Mouse (Mus musculus) intestine, embryonic 15.5 days (tissue): ENCODE data around the gene Mfn1. TPM values are rescaled to one million over a fixed set of nuclear protein-coding genes. Genes with fewer than 3 reads are reported as not detected.

Experiments
- ATAC-seq: fragments of 200-750 bp; cut with Nextera tagmentation; 2 replicates; pipeline ENCODE4 v1.8.0; 2017; ENCODE audit warnings: moderate TSS enrichment, moderate library complexity
- H3K27ac ChIP-seq: fragments of 300-500 bp; sonication (generic); 2 replicates; pipeline ENCODE4 v1.5.1; 2015; ENCODE audit warnings: mild to moderate bottlenecking, inconsistent platforms
- H3K27me3 ChIP-seq: fragments of 300-500 bp; sonication (generic); replicated peaks from 2 replicates; pipeline ENCODE4 v1.6.1; 2015; ENCODE audit warnings: inconsistent platforms
- H3K36me3 ChIP-seq: fragments of 300-500 bp; sonication (generic); 2 replicates; pipeline ENCODE4 v1.6.1; 2015; ENCODE audit warnings: inconsistent platforms
- H3K4me1 ChIP-seq: fragments of 300-500 bp; sonication (generic); replicated peaks from 2 replicates; pipeline ENCODE4 v1.6.1; 2015; ENCODE audit warnings: inconsistent platforms
- H3K4me2 ChIP-seq: fragments of 300-500 bp; sonication (generic); replicated peaks from 2 replicates; pipeline ENCODE4 v1.6.1; 2015; ENCODE audit warnings: mild to moderate bottlenecking, inconsistent platforms
- H3K4me3 ChIP-seq: fragments of 300-500 bp; sonication (generic); replicated peaks from 2 replicates; pipeline ENCODE4 v1.5.1; 2015; ENCODE audit warnings: inconsistent platforms
- H3K9ac ChIP-seq: fragments of 300-500 bp; sonication (generic); 2 replicates; pipeline ENCODE4 v1.6.1; 2015; ENCODE audit warnings: inconsistent platforms
- H3K9me3 ChIP-seq: fragments of 300-500 bp; sonication (generic); 2 replicates; pipeline ENCODE4 v1.6.1; 2016; ENCODE audit warnings: inconsistent platforms
- WGBS: fragments of 180-500 bp; shearing (Covaris S2); methylation state at CpG from one replicate; pipeline ENCODE4 v1.1.7; 2015; 5-methylcytosine and 5-hydroxymethylcytosine counted together
- polyA plus RNA-seq: library from polyadenylated mRNA; unstranded; fragments of >200 nt; fragmentation: Nextera tagmentation; extraction: Ambion mirVana; gene quantifications from 2 replicates; pipeline ENCODE4 v1.2.1, GENCODE M21; 2015

Mfn1 gene
- polyA plus RNA-seq, 1 experiment from 2014 or later = 29.7 TPM

DNA sequence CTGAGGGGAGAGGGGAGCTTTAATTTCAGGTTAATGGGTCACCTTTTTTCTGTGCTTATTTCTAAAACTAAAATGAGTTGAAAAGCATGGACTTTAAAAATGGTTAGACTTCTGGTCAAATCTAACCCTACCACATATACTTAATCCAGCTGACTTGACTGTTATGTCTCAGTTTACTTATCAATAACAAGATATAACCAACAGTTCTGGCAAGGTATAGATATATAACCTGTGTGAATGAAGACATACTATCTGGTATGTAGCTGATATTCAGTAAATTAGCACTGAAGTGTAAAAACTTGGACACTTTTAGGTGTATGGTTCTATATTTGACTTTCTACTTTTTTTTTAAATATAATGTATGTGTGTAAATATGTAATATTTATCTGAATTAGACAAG is 15.7 kb upstream of the Mfn1 start:
- H3K4me1 ChIP-seq = 0 out of 2 replicates have a peak, but pooled peaks cover 3% of the 10 kb centered on the region
- no peak overlapping the region for H3K9ac ChIP-seq
- H3K36me3 ChIP-seq = peaks cover 13% of the 10 kb centered on the region; the same call in 1 of the 2 replicates
- H3K27me3 ChIP-seq = no peaks in the 10 kb centered on the region
- no peak overlapping the region for H3K4me3 ChIP-seq
- no peak for ATAC-seq
- no peak overlapping the region for H3K4me2 ChIP-seq
- no peak overlapping the region for H3K27ac ChIP-seq
- H3K9me3 ChIP-seq = no peaks in the 10 kb centered on the region

DNA sequence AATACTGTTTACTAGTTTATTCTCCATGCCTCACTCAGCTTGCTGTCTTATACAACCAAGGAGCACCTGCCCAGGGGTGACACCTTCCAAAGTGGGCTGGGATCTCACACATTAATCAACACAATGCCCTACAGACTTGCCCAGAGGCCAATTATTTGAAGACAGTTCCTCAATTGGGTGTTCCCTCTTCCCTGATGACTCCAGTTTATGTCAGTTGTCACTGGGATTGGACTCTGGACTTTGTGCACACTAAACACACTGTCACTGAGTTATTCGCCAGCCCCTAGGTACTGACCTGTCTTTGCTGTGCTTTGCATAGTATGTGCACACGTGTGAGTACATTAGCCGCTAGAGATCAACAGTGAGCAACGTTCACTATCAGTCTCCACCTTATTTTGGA is 2.1 kb upstream of the Mfn1 start:
- Histone ChIP-seq H3K27me3 (no peaks in the 10 kb centered on the region), H3K4me1 (0 out of 2 replicates have a peak, but pooled peaks cover 3% of the 10 kb centered on the region), H3K4me3 (no peak overlapping the region), H3K9me3 (no peaks in the 10 kb centered on the region), H3K4me2 (no peak overlapping the region), H3K9ac (no peak overlapping the region), H3K36me3 (no peaks in the 10 kb centered on the region), H3K27ac (no peak overlapping the region)
- WGBS = 82% methylated on average over 4 of the region's 4 CpGs
- no peak for ATAC-seq

DNA sequence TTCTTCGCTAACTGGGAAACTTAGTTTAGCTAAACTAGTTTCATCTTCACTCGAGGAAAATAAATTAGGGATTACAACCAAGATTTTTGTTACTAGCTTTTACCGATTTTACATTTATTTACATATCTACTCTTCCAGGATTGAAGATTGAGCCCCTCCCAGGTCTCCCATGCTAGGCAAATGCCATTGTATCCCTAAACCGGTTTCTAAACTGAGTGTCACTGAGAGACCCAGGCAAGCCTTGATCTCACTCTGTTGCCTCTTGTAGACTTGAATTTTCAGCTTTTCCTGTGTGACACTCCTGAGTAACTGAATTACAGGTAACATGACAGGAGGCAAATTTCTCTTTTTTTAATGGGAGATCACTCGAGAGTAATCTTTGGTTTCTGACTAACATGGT is 776 bp downstream of the Mfn1 start:
- ATAC-seq = no peak
- peak overlapping the region; percentile 94 for H3K4me3 ChIP-seq
- H3K4me1 ChIP-seq = 0 out of 2 replicates have a peak, but pooled peaks cover 3% of the 10 kb centered on the region
- peak overlapping the region; percentile 86 for H3K9ac ChIP-seq
- H3K9me3 ChIP-seq = no peaks in the 10 kb centered on the region
- no peaks in the 10 kb centered on the region; the same call in 1 of the 2 replicates for H3K36me3 ChIP-seq
- WGBS = 12% methylated on average over 5 of the region's 5 CpGs
- H3K27ac ChIP-seq = peak overlapping the region; percentile 79; the same call in 1 of the 2 replicates
- no peaks in the 10 kb centered on the region for H3K27me3 ChIP-seq
- H3K4me2 ChIP-seq = peak overlapping the region; percentile 62

DNA sequence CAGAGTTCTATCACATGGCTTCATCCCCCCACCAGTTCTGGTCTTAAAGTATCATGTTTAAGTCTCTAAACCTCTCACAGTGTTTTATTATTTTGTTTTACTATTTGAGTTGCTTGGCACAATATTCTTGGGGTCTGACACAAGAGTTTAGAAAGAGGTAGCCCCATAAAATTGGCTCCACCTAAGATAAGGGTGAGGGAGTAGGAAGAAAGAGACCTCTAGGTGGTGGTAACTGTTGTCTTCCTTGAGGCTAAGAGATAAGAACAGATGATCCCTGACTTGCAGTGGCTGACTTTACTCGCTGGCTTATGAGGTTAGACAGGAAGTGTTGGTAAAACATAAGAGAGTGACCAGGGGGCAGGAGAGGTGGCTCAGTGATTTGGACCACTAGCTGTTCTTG is 6.4 kb downstream of the Mfn1 start:
- H3K27ac ChIP-seq = no peak overlapping the region
- H3K4me2 ChIP-seq = no peak overlapping the region
- no peak overlapping the region for H3K9ac ChIP-seq
- no peak overlapping the region for H3K4me3 ChIP-seq
- 50% methylated on average over 1 of the region's 1 CpGs for WGBS
- ATAC-seq = no peak
- H3K36me3 ChIP-seq = no peaks in the 10 kb centered on the region; the same call in 1 of the 2 replicates
- H3K4me1 ChIP-seq = 0 out of 2 replicates have a peak, but pooled peaks cover 3% of the 10 kb centered on the region
- H3K27me3 ChIP-seq = no peaks in the 10 kb centered on the region
- H3K9me3 ChIP-seq = no peaks in the 10 kb centered on the region

DNA sequence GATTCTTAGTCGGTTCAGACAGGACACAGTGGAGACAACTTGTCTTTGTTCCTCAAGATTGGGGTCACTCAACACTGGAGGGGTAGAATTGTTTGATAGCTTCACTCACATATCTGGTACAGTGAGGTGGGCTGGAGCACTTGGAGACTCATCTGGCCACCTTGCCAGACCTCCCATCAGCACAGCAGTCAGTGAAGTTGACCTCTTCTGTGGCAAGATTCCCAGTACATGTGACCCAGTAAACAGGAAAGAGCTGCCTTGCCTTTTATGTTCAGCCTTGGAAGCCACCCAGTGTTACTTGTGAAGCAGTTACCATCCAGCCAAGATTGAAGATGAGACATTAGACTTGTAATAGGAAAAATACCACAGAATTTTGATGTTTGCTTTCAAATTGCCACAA is 8.3 kb downstream of the Mfn1 start:
- ATAC-seq = no peak
- Histone ChIP-seq H3K4me2 (no peak overlapping the region), H3K9ac (no peak overlapping the region), H3K4me3 (no peak overlapping the region), H3K4me1 (no peaks in the 10 kb centered on the region), H3K27ac (no peak overlapping the region), H3K36me3 (no peaks in the 10 kb centered on the region; the same call in 1 of the 2 replicates), H3K9me3 (no peaks in the 10 kb centered on the region), H3K27me3 (no peaks in the 10 kb centered on the region)
- WGBS = 65% methylated on average over 1 of the region's 1 CpGs

DNA sequence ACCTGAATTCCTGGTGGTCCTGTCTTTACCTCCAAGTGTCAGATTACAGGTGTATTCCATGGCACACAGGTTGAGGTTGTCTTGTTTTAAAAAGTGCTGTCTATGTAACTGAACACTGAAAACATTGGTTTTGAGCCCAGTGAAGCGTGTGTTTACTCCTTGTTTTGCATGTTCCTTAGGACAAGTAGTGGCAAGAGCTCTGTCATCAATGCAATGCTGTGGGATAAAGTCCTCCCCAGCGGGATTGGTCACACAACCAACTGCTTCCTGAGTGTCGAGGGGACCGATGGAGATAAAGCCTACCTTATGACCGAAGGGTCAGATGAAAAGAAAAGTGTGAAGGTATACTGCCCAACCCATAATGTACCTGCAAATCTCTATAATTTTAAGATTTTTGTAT is 8.8 kb downstream of the Mfn1 start:
- 92% methylated on average over 5 of the region's 5 CpGs for WGBS
- Histone ChIP-seq H3K36me3 (no peaks in the 10 kb centered on the region; the same call in 1 of the 2 replicates), H3K9ac (no peak overlapping the region), H3K4me3 (no peak overlapping the region), H3K27ac (no peak overlapping the region), H3K4me1 (no peaks in the 10 kb centered on the region), H3K4me2 (no peak overlapping the region), H3K9me3 (no peaks in the 10 kb centered on the region), H3K27me3 (no peaks in the 10 kb centered on the region)
- no peak for ATAC-seq

DNA sequence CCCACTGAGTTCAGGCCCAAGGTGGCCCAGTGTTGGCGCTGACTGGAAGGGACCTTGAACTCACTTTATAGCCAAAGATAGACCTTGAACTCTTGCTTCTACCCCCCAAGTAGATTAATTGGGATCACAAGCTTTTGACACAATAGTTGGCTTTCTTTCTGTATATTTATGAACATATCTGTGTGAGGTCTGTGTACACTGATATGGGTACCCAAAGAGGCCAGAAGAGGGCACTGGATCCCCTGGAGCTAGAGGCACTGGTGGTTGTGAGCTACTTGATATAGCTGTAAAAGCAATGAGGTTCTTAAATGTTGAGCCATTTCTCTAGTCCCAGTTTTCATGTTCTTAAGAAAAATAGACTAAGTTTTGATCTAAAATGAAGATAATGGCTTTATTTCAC is 23.8 kb downstream of the Mfn1 start:
- ATAC-seq = no peak
- Histone ChIP-seq H3K4me2 (no peak overlapping the region), H3K9ac (no peak overlapping the region), H3K9me3 (no peaks in the 10 kb centered on the region), H3K27me3 (no peaks in the 10 kb centered on the region), H3K4me1 (no peaks in the 10 kb centered on the region), H3K36me3 (peaks cover 12% of the 10 kb centered on the region), H3K27ac (no peak overlapping the region), H3K4me3 (no peak overlapping the region)
- WGBS = 90% methylated on average over 1 of the region's 1 CpGs

DNA sequence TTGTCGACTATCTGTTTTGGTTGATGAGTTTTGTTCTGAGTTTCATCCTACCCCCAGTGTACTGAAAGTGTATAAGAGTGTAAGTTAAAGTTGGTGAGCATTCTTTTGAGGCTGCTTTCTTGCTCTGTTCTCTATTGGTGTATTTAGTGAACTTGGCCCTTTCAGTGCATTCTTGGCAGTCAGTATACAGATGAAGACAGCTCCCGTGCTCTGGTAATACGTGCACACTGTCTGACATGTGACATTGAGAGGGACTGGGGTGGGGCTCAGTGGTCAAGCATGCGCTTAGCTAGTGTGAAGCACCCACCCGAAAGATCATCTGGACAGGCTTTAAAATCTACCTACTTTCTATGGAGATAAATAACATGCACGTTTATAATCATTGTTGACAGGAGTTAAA is 34.1 kb downstream of the Mfn1 start:
- Histone ChIP-seq H3K9me3 (no peaks in the 10 kb centered on the region), H3K4me1 (no peaks in the 10 kb centered on the region), H3K4me3 (no peak overlapping the region), H3K9ac (no peak overlapping the region), H3K27ac (no peak overlapping the region), H3K4me2 (no peak overlapping the region), H3K27me3 (no peaks in the 10 kb centered on the region), H3K36me3 (peaks cover 10% of the 10 kb centered on the region)
- WGBS = 90% methylated on average over 6 of the region's 6 CpGs
- ATAC-seq = no peak

DNA sequence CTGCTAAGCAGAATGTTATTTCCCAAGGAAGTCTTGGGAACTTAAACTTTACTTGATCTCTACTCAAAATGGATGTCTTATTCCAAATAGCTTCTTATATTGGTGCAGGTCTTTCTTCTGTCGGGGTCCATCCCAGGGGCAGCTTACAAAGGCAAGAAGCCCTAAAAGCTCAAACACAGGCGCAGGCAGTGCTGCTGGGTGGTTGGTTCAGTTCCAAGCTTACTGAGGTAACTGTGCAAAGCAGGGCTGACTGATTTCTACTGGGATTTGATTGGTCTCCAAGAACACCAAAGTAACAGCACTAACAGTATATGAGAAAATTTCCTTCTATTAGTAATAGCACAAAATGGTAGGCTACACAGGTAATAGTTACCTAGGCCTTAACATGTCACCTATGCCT is 43.8 kb downstream of the Mfn1 start:
- Histone ChIP-seq H3K36me3 (peaks cover 18% of the 10 kb centered on the region; the same call in 1 of the 2 replicates), H3K9me3 (no peaks in the 10 kb centered on the region), H3K27me3 (no peaks in the 10 kb centered on the region), H3K4me2 (no peak overlapping the region), H3K4me1 (no peaks in the 10 kb centered on the region), H3K9ac (no peak overlapping the region), H3K27ac (no peak overlapping the region), H3K4me3 (no peak overlapping the region)
- WGBS = 94% methylated on average over 2 of the region's 2 CpGs
- ATAC-seq = no peak

DNA sequence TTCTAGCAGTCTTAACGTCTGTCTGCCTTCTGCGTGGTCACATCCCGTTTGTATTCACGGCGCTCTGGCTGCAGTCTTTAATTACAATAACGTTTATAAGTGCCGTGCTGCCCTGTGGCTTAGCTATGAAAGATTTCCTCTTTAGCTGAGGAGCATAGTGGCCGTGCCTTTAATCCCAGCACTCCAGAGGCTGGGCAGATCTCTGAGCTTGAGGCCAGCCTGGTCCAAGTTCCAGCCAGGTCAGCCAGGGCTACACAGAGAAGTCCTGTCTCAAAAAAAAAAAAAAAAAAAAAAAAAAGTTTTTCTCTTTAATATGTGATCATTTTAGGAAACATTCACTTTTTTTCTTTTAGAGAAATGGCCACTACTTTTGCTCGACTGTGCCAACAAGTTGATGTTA is 44.6 kb downstream of the Mfn1 start:
- H3K27ac ChIP-seq = no peak overlapping the region
- H3K9me3 ChIP-seq = no peaks in the 10 kb centered on the region
- no peak overlapping the region for H3K9ac ChIP-seq
- 0 out of 2 replicates have a peak, but pooled peaks cover 13% of the 10 kb centered on the region for H3K36me3 ChIP-seq
- WGBS = 52% methylated on average over 9 of the region's 9 CpGs
- H3K4me1 ChIP-seq = no peaks in the 10 kb centered on the region
- H3K4me3 ChIP-seq = no peak overlapping the region
- no peak for ATAC-seq
- H3K4me2 ChIP-seq = no peak overlapping the region
- no peaks in the 10 kb centered on the region for H3K27me3 ChIP-seq

DNA sequence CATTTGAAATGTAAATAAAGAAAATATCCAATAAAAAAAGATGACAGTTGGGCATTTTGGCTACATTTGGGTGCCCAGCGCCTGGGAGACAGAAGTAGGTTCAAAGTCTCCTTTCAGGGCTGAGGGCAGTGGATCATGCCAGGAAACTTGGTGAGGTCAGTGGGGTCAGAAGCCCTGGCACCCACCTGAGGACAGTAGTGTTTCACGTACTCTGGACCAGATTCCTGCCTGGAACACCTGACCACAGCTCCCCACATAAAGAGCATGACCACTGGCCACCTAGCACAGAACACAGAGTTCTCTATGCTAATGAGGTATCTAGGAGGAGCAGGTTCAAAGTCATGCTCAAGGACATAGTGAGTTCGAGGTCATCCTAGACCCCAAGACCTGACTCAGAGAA is 45.9 kb downstream of the Mfn1 start:
- WGBS = 92% methylated on average over 3 of the region's 3 CpGs
- 0 out of 2 replicates have a peak, but pooled peaks cover 9% of the 10 kb centered on the region for H3K36me3 ChIP-seq

DNA sequence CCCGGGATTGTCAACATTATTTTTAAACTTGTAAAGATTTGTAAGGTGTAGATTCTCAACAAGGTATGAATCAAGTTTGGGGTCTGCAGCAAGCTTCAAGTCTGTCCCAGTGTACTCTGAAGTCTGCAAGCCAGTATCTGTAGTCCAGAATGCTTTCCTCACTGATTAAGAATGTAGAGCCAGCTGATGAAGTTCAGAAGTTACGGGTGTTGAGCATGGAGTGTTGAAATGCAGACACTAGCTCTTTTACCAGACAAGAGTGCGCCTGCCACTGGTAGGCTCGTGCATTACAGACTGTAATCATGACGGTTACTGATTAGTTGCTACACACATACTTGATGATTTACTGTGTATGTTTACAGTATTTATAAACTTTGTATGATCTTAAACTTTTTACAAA is 49.5 kb downstream of the Mfn1 start:
- Histone ChIP-seq H3K4me2 (no peak overlapping the region), H3K27ac (no peak overlapping the region), H3K36me3 (0 out of 2 replicates have a peak, but pooled peaks cover 5% of the 10 kb centered on the region), H3K4me1 (no peaks in the 10 kb centered on the region), H3K9ac (no peak overlapping the region), H3K4me3 (no peak overlapping the region), H3K27me3 (no peaks in the 10 kb centered on the region), H3K9me3 (no peaks in the 10 kb centered on the region)
- WGBS = 83% methylated on average over 5 of the region's 5 CpGs
- no peak for ATAC-seq

More for the DNA sequence above, 45.9 kb downstream of the Mfn1 start:
- Histone ChIP-seq H3K4me2 (no peak overlapping the region), H3K9ac (no peak overlapping the region), H3K27me3 (no peaks in the 10 kb centered on the region), H3K27ac (no peak overlapping the region), H3K4me1 (no peaks in the 10 kb centered on the region), H3K4me3 (no peak overlapping the region), H3K9me3 (no peaks in the 10 kb centered on the region)
- ATAC-seq = no peak

DNA sequence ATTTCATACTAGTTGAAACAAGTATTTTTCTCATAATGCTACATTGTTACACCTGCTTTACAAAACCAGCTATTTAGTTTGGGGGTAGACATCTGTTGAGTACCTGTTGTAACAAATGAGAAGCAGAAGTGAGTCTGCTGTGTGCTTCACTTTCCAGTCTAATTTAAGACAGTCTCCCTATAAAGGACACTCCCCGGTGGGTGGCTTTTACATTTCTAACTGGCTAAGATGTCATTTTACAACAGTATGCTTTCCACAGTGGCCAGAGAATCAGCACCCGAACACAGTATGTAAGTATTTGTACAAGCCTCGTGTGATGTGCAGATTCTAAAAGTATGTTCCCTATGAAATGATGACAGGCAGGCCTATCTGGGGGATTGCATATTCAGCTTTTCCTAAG is 51.5 kb downstream of the Mfn1 start:
- no peak overlapping the region for H3K27ac ChIP-seq
- no peaks in the 10 kb centered on the region for H3K27me3 ChIP-seq
- no peaks in the 10 kb centered on the region for H3K9me3 ChIP-seq
- 82% methylated on average over 3 of the region's 3 CpGs for WGBS
- H3K9ac ChIP-seq = no peak overlapping the region
- no peaks in the 10 kb centered on the region for H3K4me1 ChIP-seq
- H3K4me2 ChIP-seq = no peak overlapping the region
- ATAC-seq = no peak
- H3K4me3 ChIP-seq = no peak overlapping the region
- no peaks in the 10 kb centered on the region for H3K36me3 ChIP-seq
